Mouse (Mus musculus) liver, adult 2 months (tissue): ENCODE results near the gene Paqr9. TPM values are rescaled to one million over a fixed set of nuclear protein-coding genes. Genes with fewer than 3 reads are reported as not detected.

Experiments used
- DNase-seq: peaks from one replicate; pipeline ENCODE4 v3.0.0-alpha.2; 2011; ENCODE audit warnings: low read depth, low spot score; ENCODE audit errors: extremely low read depth
- H3K27ac ChIP-seq: fragments of 200-500 bp; replicated peaks from 2 replicates; pipeline ENCODE4 v1.5.1; 2012; ENCODE audit warnings: low read depth, mild to moderate bottlenecking, control low read depth, inconsistent platforms, low read length; ENCODE audit not compliant: insufficient read depth
- H3K27me3 ChIP-seq: fragments of 200-500 bp; 2 replicates; pipeline ENCODE4 v1.6.1; 2012; ENCODE audit warnings: mild to moderate bottlenecking, moderate library complexity, low read length, inconsistent platforms; ENCODE audit not compliant: control insufficient read depth, insufficient read depth
- H3K36me3 ChIP-seq: fragments of 200-500 bp; 2 replicates; pipeline ENCODE4 v1.6.1; 2012; ENCODE audit warnings: low read length, inconsistent platforms; ENCODE audit not compliant: control insufficient read depth, insufficient read depth
- H3K4me1 ChIP-seq: fragments of 200-500 bp; 2 replicates; pipeline ENCODE4 v1.6.1; 2011; ENCODE audit warnings: low read length; ENCODE audit not compliant: control insufficient read depth, insufficient read depth
- H3K4me3 ChIP-seq: fragments of 200-500 bp; 2 replicates; pipeline ENCODE4 v1.5.1; 2011; ENCODE audit warnings: low read depth, mild to moderate bottlenecking, control low read depth, low read length, moderate library complexity; ENCODE audit not compliant: insufficient read depth
- H3K79me2 ChIP-seq: fragments of 200-500 bp; 2 replicates; pipeline ENCODE4 v1.6.1; 2012; ENCODE audit warnings: inconsistent platforms, mild to moderate bottlenecking, low read length, moderate library complexity; ENCODE audit not compliant: control insufficient read depth, insufficient read depth
- H3K9ac ChIP-seq: fragments of 200-500 bp; 2 replicates; pipeline ENCODE4 v1.6.1; 2012; ENCODE audit warnings: low read depth, mild to moderate bottlenecking, control low read depth, inconsistent platforms, low read length
- CTCF ChIP-seq: fragments of 200-500 bp; IDR thresholded peaks from 2 replicates; pipeline ENCODE4 v1.5.1; 2011; ENCODE audit warnings: low read depth, low read length, control low read depth
- POLR2A ChIP-seq: fragments of 200-500 bp; IDR thresholded peaks from 2 replicates; pipeline ENCODE4 v1.6.1; 2011; ENCODE audit warnings: low read length, control low read depth; ENCODE audit not compliant: insufficient read depth; ENCODE audit errors: extremely low read depth
- WGBS: fragments of 180-500 bp; shearing (Covaris S2); methylation state at CpG from one replicate; pipeline ENCODE4 v1.1.7; 2018; 5-methylcytosine and 5-hydroxymethylcytosine counted together
- polyA plus RNA-seq: library from polyadenylated mRNA; depleted of rRNA; stranded (reverse); fragments of >200 nt; gene quantifications from 2 replicates; pipeline ENCODE4 v1.2.3, GENCODE M21; 2012
- total RNA-seq: library from RNA; depleted of rRNA; stranded (reverse); fragments of >200 nt; gene quantifications from 2 replicates; pipeline ENCODE4 v1.2.3, GENCODE M21; 2014

The Paqr9 gene
- total and polyA plus RNA-seq, 2 experiments, result 56.1 to 107 TPM

GRCm38 (mm10) chr9:95527676-95528075 lies 31.8 kb upstream of the Paqr9 start:
- Histone ChIP-seq H3K27ac (no peak overlapping the region), H3K4me3 (no peak overlapping the region), H3K79me2 (no peaks in the 10 kb centered on the region), H3K27me3 (no peaks in the 10 kb centered on the region), H3K4me1 (no peaks in the 10 kb centered on the region), H3K9ac (no peak overlapping the region), H3K36me3 (no peaks in the 10 kb centered on the region)
- no peak for TF ChIP-seq POLR2A
- TF ChIP-seq CTCF, result no peak
- WGBS, result 48% methylated on average over 2 of the region's 2 CpGs
- no peak for DNase-seq

GRCm38 (mm10) chr9:95531144-95531543 lies 28.3 kb upstream of the Paqr9 start:
- Histone ChIP-seq H3K4me3 (no peak overlapping the region), H3K36me3 (no peaks in the 10 kb centered on the region), H3K27ac (no peak overlapping the region), H3K4me1 (no peaks in the 10 kb centered on the region), H3K9ac (no peak overlapping the region), H3K79me2 (no peaks in the 10 kb centered on the region), H3K27me3 (no peaks in the 10 kb centered on the region)
- TF ChIP-seq CTCF (no peak), POLR2A (no peak)
- WGBS, result 69% methylated on average over 3 of the region's 3 CpGs
- no peak for DNase-seq

DNA sequence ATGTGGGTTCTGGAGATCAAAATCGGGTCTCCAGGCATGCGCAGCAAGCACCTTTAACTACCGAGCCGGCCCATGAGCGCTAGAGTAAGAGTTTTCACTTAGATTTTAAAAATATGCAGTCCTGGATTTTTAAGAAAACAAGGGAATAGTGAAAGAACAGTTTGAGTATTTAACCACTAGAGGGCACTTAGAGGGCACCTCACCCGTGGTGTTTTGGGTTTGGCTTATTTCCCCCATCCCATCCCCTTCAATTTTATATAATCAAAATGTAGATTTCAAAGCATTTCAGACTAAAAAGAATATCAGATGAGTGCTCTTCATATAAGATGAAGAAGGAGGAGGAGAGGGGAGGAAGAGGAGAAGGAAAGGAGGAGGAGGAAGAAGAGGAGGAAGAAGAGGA lies 25.6 kb upstream of the Paqr9 start:
- Histone ChIP-seq H3K4me3 (no peak overlapping the region), H3K79me2 (no peaks in the 10 kb centered on the region), H3K27ac (no peak overlapping the region), H3K4me1 (no peaks in the 10 kb centered on the region), H3K36me3 (no peaks in the 10 kb centered on the region), H3K27me3 (no peaks in the 10 kb centered on the region), H3K9ac (no peak overlapping the region)
- TF ChIP-seq POLR2A (no peak), CTCF (0 out of 2 replicates have a peak, but pooled peaks have one; percentile 18)
- DNase-seq, result no peak
- 27% methylated on average over 6 of the region's 6 CpGs for WGBS

GRCm38 (mm10) chr9:95539176-95539800 lies 20.2 kb upstream of the Paqr9 start:
- no peak overlapping the region for H3K9ac ChIP-seq
- no peak overlapping the region for H3K27ac ChIP-seq
- H3K79me2 ChIP-seq, result no peaks in the 10 kb centered on the region
- peak; percentile 60 for DNase-seq
- WGBS, result 49% methylated on average over 2 of the region's 2 CpGs
- no peaks in the 10 kb centered on the region for H3K27me3 ChIP-seq
- no peak for TF ChIP-seq POLR2A
- H3K4me1 ChIP-seq, result peaks cover 20% of the 10 kb centered on the region
- H3K36me3 ChIP-seq, result no peaks in the 10 kb centered on the region
- H3K4me3 ChIP-seq, result no peak overlapping the region

- H3K4me1 ChIP-seq, result peaks cover 20% of the 10 kb centered on the region
These were observed 19.0 kb upstream of the Paqr9 start for GRCm38 (mm10) chr9:95540487-95540886.

GRCm38 (mm10) chr9:95541208-95541607 lies 18.2 kb upstream of the Paqr9 start:
- Histone ChIP-seq H3K36me3 (no peaks in the 10 kb centered on the region), H3K4me3 (no peak overlapping the region), H3K9ac (no peak overlapping the region), H3K4me1 (peaks cover 20% of the 10 kb centered on the region), H3K27ac (peak overlapping the region; percentile 38; the same call in 1 of the 2 replicates), H3K79me2 (no peaks in the 10 kb centered on the region), H3K27me3 (no peaks in the 10 kb centered on the region)
- DNase-seq, result no peak
- TF ChIP-seq POLR2A, result no peak
- no peak for TF ChIP-seq CTCF

More at GRCm38 (mm10) chr9:95540487-95540886, 19.0 kb upstream of the Paqr9 start:
- H3K36me3 ChIP-seq, result no peaks in the 10 kb centered on the region
- WGBS, result 21% methylated on average over 4 of the region's 4 CpGs
- H3K27ac ChIP-seq, result no peak overlapping the region
- no peaks in the 10 kb centered on the region for H3K79me2 ChIP-seq
- H3K4me3 ChIP-seq, result no peak overlapping the region
- H3K9ac ChIP-seq, result no peak overlapping the region
- peak; percentile 96 for DNase-seq
- H3K27me3 ChIP-seq, result no peaks in the 10 kb centered on the region
- TF ChIP-seq POLR2A (no peak), CTCF (peak; percentile 84)
